Mouse (Mus musculus) liver, adult 2 months (tissue): ENCODE results near the gene Gbx2.

Experiments
- CTCF ChIP-seq: fragments of 200-500 bp; IDR thresholded peaks from 2 replicates; pipeline ENCODE4 v1.5.1; 2011; ENCODE audit warnings: low read depth, low read length, control low read depth
- POLR2A ChIP-seq: fragments of 200-500 bp; IDR thresholded peaks from 2 replicates; pipeline ENCODE4 v1.6.1; 2011; ENCODE audit warnings: low read length, control low read depth; ENCODE audit not compliant: insufficient read depth; ENCODE audit errors: extremely low read depth

GRCm38 (mm10) chr1:89885696-89886095 is 45.3 kb downstream of the Gbx2 start:
- TF ChIP-seq CTCF (no peak), POLR2A (no peak)
